Comparison of ENCODE assay signal across 13 mouse cellular contexts in genomic region chr5:32414461-32414985, GRCm38 (mm10). TPM values are rescaled to one million over a fixed set of nuclear protein-coding genes. Genes with fewer than 3 reads are reported as not detected.
A peak's percentile ranks its signal among the peaks of the same experiment; 100 is the strongest.
DNase-seq lines count a peak whose midpoint lies in the region; ATAC-seq and TF ChIP-seq lines count a peak whose summit lies in the region.
"Had no signal": no experiment of that assay in that cellular context is flagged by ENCODE, and none has a peak within 500 bp of the region (broad histone marks: within the 10 kb centered on the region; RNA-seq: fewer than 3 reads in every experiment).

No protein-coding gene starts in this region.

- H3K36me3 ChIP-seq in heart, embryonic 11.5 days (ENCODE audit: control insufficient read depth, insufficient read depth, low read length), result no peaks in the 10 kb centered on the region
- no peaks in the 10 kb centered on the region for H3K36me3 ChIP-seq in limb, embryonic 14.5 days (ENCODE audit: control insufficient read depth, insufficient read depth, low read length)
- H3K36me3 ChIP-seq: hindbrain, embryonic 10.5 days had no signal

- H3K9ac ChIP-seq in heart, embryonic 11.5 days (ENCODE audit: low read depth, low read length), result 0 out of 2 replicates have a peak overlapping the region, but pooled peaks have one; percentile 39
- no peak overlapping the region for H3K9ac ChIP-seq in limb, embryonic 14.5 days (ENCODE audit: low read depth, low read length, severe bottlenecking)
- H3K9ac ChIP-seq: forebrain, embryonic 13.5 days had no signal

- peak overlapping the region; percentile 10; the same call in 1 of the 2 replicates for H3K27ac ChIP-seq in heart, embryonic 11.5 days (ENCODE audit: low read depth, low read length)
- 0 out of 2 replicates have a peak overlapping the region, but pooled peaks have one; percentile 22 for H3K27ac ChIP-seq in limb, embryonic 14.5 days (replicated peaks; ENCODE audit: low read depth, low read length)
- H3K27ac ChIP-seq: forebrain, embryonic 13.5 days; hindbrain, embryonic 10.5 days had no signal

- WGBS in heart, embryonic 11.5 days (ENCODE audit: insufficient replicate concordance), result 66% methylated on average over 5 of the region's 5 CpGs
- WGBS in limb, embryonic 14.5 days, result 48% methylated on average over 5 of the region's 5 CpGs

- DNase-seq in adrenal gland, adult 2 months, result peak; percentile 53
- DNase-seq in adrenal gland, adult 18-20 months (ENCODE audit: low spot score in 2 of 2), result no peak
- peak; percentile 25 for DNase-seq in kidney, adult 9 months
- DNase-seq in kidney, postnatal 25 days, result no peak
- no peak for DNase-seq in limb, embryonic 14.5 days (ENCODE audit: low spot score)
- DNase-seq in cerebellum, postnatal 25 days, result no peak
- DNase-seq: cerebellum, adult 11-12 months; kidney, postnatal 4 days; right cerebral cortex, postnatal 4 days had no signal

- TF ChIP-seq POLR2A in limb, embryonic 14.5 days (IDR thresholded peaks at IDR 0.05; ENCODE audit: borderline replicate concordance, extremely low read depth, insufficient read depth, insufficient read length), result no peak

- no peak overlapping the region for H3K4me3 ChIP-seq in heart, embryonic 11.5 days (ENCODE audit: low read depth, low read length)
- no peak overlapping the region for H3K4me3 ChIP-seq in limb, embryonic 14.5 days (replicated peaks; ENCODE audit: low read length)
- H3K4me3 ChIP-seq: forebrain, embryonic 13.5 days; hindbrain, embryonic 10.5 days had no signal

- H3K4me2 ChIP-seq in heart, embryonic 11.5 days, result no peak overlapping the region
- H3K4me2 ChIP-seq in limb, embryonic 14.5 days (replicated peaks; ENCODE audit: low read depth, low read length, severe bottlenecking), result no peak overlapping the region
- H3K4me2 ChIP-seq: forebrain, embryonic 13.5 days had no signal

- H3K9me3 ChIP-seq in heart, embryonic 11.5 days (replicated peaks; ENCODE audit: control insufficient read depth, low read length), result no peaks in the 10 kb centered on the region
- H3K9me3 ChIP-seq in limb, embryonic 14.5 days (ENCODE audit: control insufficient read depth, low read length), result no peaks in the 10 kb centered on the region
- H3K9me3 ChIP-seq: forebrain, embryonic 13.5 days; hindbrain, embryonic 10.5 days had no signal

- no peak for ATAC-seq in heart, embryonic 11.5 days (replicated peaks; ENCODE audit: insufficient number of reproducible peaks, low FRiP score, low TSS enrichment)
- ATAC-seq in limb, embryonic 14.5 days (ENCODE audit: low FRiP score, low read depth), result no peak
- ATAC-seq in inflammation-experienced regulatory T-cells, adult 6 months, result no peak
- ATAC-seq: forebrain, embryonic 13.5 days had no signal

- no peaks in the 10 kb centered on the region for H3K27me3 ChIP-seq in heart, embryonic 11.5 days (ENCODE audit: control insufficient read depth, insufficient read depth, low read length)
- no peaks in the 10 kb centered on the region for H3K27me3 ChIP-seq in limb, embryonic 14.5 days (ENCODE audit: control insufficient read depth, insufficient read depth, low read length)
- H3K27me3 ChIP-seq: forebrain, embryonic 13.5 days had no signal

- peaks cover 23% of the 10 kb centered on the region for H3K4me1 ChIP-seq in heart, embryonic 11.5 days (ENCODE audit: control insufficient read depth, insufficient read depth, low read length)
- H3K4me1 ChIP-seq in limb, embryonic 14.5 days (ENCODE audit: control insufficient read depth, insufficient read depth, low read length), result peaks cover 37% of the 10 kb centered on the region

RNA-seq across cellular contexts. Expression of gene Ppp1cb, which starts 44.1 kb away (rescaled TPM):
- total RNA-seq in adrenal gland, adult 2 months (2021), result 100 to 1,000 TPM; 389 to 475 TPM
- 4.6 and 6.4 TPM in 2 replicates for polyA plus RNA-seq in adrenal gland, adult 2 months (2012; rRNA removed)
- total RNA-seq in adrenal gland, adult 18-20 months (2021), result 100 to 1,000 TPM; 347 to 518 TPM
- 264 and 300 TPM in 2 replicates for polyA plus RNA-seq in heart, embryonic 11.5 days (2014; fragmentation: Nextera tagmentation; extraction: Ambion mirVana)
- 126 and 156 TPM in 2 replicates for polyA plus RNA-seq in limb, embryonic 14.5 days (2012; rRNA removed)
- 201 and 208 TPM in 2 replicates for polyA plus RNA-seq in limb, embryonic 14.5 days (2014; fragmentation: Nextera tagmentation; extraction: Ambion mirVana)
- 100 to 1,000 TPM in 2 of 3 experiments, 10 to 100 TPM in 1; 83.2 to 212 (median 169) TPM for polyA plus RNA-seq in inflammation-experienced regulatory T-cells, adult 6 months (2017; shearing (Covaris generic))

Comparison
In these comparisons a context has a peak if more than half of its experiments do, and no peak if none do; other contexts are left out.
1. DNase-seq: peak in adrenal gland, adult 2 months (single experiment) and kidney, adult 9 months (single experiment); none in adrenal gland, adult 18-20 months (0 of 2), kidney, postnatal 25 days (0 of 2), limb, embryonic 14.5 days (single experiment) and cerebellum, postnatal 25 days (0 of 2).
2. RNA of gene Ppp1cb, which starts 44.1 kb away (polyA plus RNA-seq): 264 to 300 TPM in heart, embryonic 11.5 days, 126 to 208 TPM in limb, embryonic 14.5 days and 83.2 to 212 TPM in inflammation-experienced regulatory T-cells, adult 6 months; 4.6 to 6.4 TPM in adrenal gland, adult 2 months; every median in the first group is over 10 times any median in the second.